Mouse (Mus musculus) CD4-positive, CD25-positive, alpha-beta regulatory T cell, adult 4 months (primary cell): ENCODE data around the gene Rps6ka2. TPM values are rescaled to one million over a fixed set of nuclear protein-coding genes. Genes with fewer than 3 reads are reported as not detected.
A peak's percentile ranks its signal among the peaks of the same experiment; 100 is the strongest.
"Not testable (repeated sequence)": the region's sequence is repeated elsewhere in the genome, so short reads cannot be mapped to it uniquely, and the experiment has no call there.

Source experiments
- ATAC-seq: one replicate; pipeline ENCODE4 v1.8.0; 2017
- polyA plus RNA-seq, 2 experiments: library from polyadenylated mRNA; unstranded; fragments of 100-300 nt; shearing (Covaris generic); gene quantifications; one replicate each; pipeline ENCODE4 v1.2.1; 2017

Rps6ka2 gene
- polyA plus RNA-seq, 2 experiments from 2014 or later = 0.58 to 0.87 TPM

GRCm38 (mm10) chr17:7170304-7171295 is 685 bp downstream of the Rps6ka2 start:
- ATAC-seq = peak; percentile 8

GRCm38 (mm10) chr17:7173331-7174028 is 3.6 kb downstream of the Rps6ka2 start:
- no peak for ATAC-seq

- ATAC-seq = no peak
These were observed 5.4 kb downstream of the Rps6ka2 start for GRCm38 (mm10) chr17:7175293-7175692.

GRCm38 (mm10) chr17:7176394-7176793 is 6.5 kb downstream of the Rps6ka2 start:
- no peak for ATAC-seq

GRCm38 (mm10) chr17:7178196-7178595 is 8.3 kb downstream of the Rps6ka2 start:
- ATAC-seq = no peak

GRCm38 (mm10) chr17:7182187-7182586 is 12.3 kb downstream of the Rps6ka2 start:
- no peak for ATAC-seq

- ATAC-seq = not testable (repeated sequence)
These were observed 17.1 kb downstream of the Rps6ka2 start for GRCm38 (mm10) chr17:7187037-7187436.

- no peak for ATAC-seq
These were observed 19.5 kb downstream of the Rps6ka2 start for GRCm38 (mm10) chr17:7189425-7189824.

GRCm38 (mm10) chr17:7189975-7190374 is 20.1 kb downstream of the Rps6ka2 start:
- ATAC-seq = no peak

GRCm38 (mm10) chr17:7194140-7194840 is 24.4 kb downstream of the Rps6ka2 start:
- ATAC-seq = no peak

- ATAC-seq = no peak
These were observed 27.4 kb downstream of the Rps6ka2 start for GRCm38 (mm10) chr17:7197121-7197925.

GRCm38 (mm10) chr17:7204771-7205406 is 35.0 kb downstream of the Rps6ka2 start:
- no peak for ATAC-seq

- no peak for ATAC-seq
These were observed 36.7 kb downstream of the Rps6ka2 start for GRCm38 (mm10) chr17:7206434-7207145.

GRCm38 (mm10) chr17:7210648-7211047 is 40.7 kb downstream of the Rps6ka2 start:
- no peak for ATAC-seq

- no peak for ATAC-seq
These were observed 42.0 kb downstream of the Rps6ka2 start for GRCm38 (mm10) chr17:7211893-7212292.

GRCm38 (mm10) chr17:7213214-7213613 is 43.3 kb downstream of the Rps6ka2 start:
- no peak for ATAC-seq

- ATAC-seq = no peak
These were observed 44.1 kb downstream of the Rps6ka2 start for GRCm38 (mm10) chr17:7214061-7214460.

GRCm38 (mm10) chr17:7217791-7218329 is 47.9 kb downstream of the Rps6ka2 start:
- no peak for ATAC-seq

GRCm38 (mm10) chr17:7218396-7218795 is 48.5 kb downstream of the Rps6ka2 start:
- no peak for ATAC-seq

- ATAC-seq = no peak
These were observed 49.3 kb downstream of the Rps6ka2 start for GRCm38 (mm10) chr17:7219044-7219718.
